Mouse (Mus musculus) C2C12 (cell line): ENCODE data around the gene Tmem117. TPM values are rescaled to one million over a fixed set of nuclear protein-coding genes. Genes with fewer than 3 reads are reported as not detected.

Source experiments
- H3K27me3 ChIP-seq: one replicate; pipeline ENCODE4 v1.6.1; 2011; ENCODE audit not compliant: control insufficient read depth, insufficient read depth, insufficient read length
- H3K36me3 ChIP-seq: one replicate; pipeline ENCODE4 v1.6.1; 2011; ENCODE audit not compliant: control insufficient read depth, insufficient read depth
- H3K4me3 ChIP-seq: one replicate; pipeline ENCODE4 v1.5.1; 2011; ENCODE audit warnings: mild to moderate bottlenecking, control low read depth; ENCODE audit not compliant: poor library complexity, insufficient read depth, severe bottlenecking
- H3K79me2 ChIP-seq: one replicate; pipeline ENCODE4 v1.6.1; 2011; ENCODE audit not compliant: control insufficient read depth, insufficient read depth
- H3K79me3 ChIP-seq: one replicate; pipeline ENCODE4 v1.6.1; 2011; ENCODE audit warnings: low read depth, control low read depth
- H3ac ChIP-seq: one replicate; pipeline ENCODE3; 2011; ENCODE audit warnings: low read depth; ENCODE audit not compliant: control insufficient read depth, insufficient read length
- CEBPB ChIP-seq: IDR thresholded peaks from one replicate; pipeline ENCODE4 v1.6.1; 2011; ENCODE audit warnings: low read depth, mild to moderate bottlenecking, control low read depth, moderate library complexity
- CTCF ChIP-seq: IDR thresholded peaks from one replicate; pipeline ENCODE4 v1.5.1; 2011; ENCODE audit not compliant: control insufficient read depth, insufficient read depth, insufficient read length
- FOSL1 ChIP-seq: IDR thresholded peaks from one replicate; pipeline ENCODE4 v1.8.0; 2011; ENCODE audit warnings: mild to moderate bottlenecking, low read length; ENCODE audit not compliant: poor library complexity, insufficient read depth, severe bottlenecking
- MAX ChIP-seq: IDR thresholded peaks from one replicate; pipeline ENCODE4 v1.6.1; 2011; ENCODE audit warnings: mild to moderate bottlenecking, control low read depth
- MYOD1 ChIP-seq: IDR thresholded peaks from one replicate; pipeline ENCODE4 v1.6.1; 2011; ENCODE audit warnings: low read depth; ENCODE audit not compliant: control insufficient read depth, insufficient read length
- MYOG ChIP-seq: IDR thresholded peaks from one replicate; pipeline ENCODE4 v1.6.1; 2011; ENCODE audit not compliant: control insufficient read depth, insufficient read length; ENCODE audit errors: extremely low read depth
- USF1 ChIP-seq: IDR thresholded peaks from one replicate; pipeline ENCODE4 v1.6.1; 2011; ENCODE audit warnings: low read depth, mild to moderate bottlenecking, control low read depth, moderate library complexity
- polyA plus RNA-seq: library from polyadenylated mRNA; unstranded; fragments of >200 nt; fragmentation: generic; extraction: Trizol; gene quantifications from one replicate; pipeline ENCODE4 v1.2.1, GENCODE M21; 2012; ENCODE audit warnings: missing spikeins

Tmem117 gene
- polyA plus RNA-seq, 1 experiment, result 0.06 TPM

- no peak overlapping the region for H3K4me3 ChIP-seq
- no peak overlapping the region for H3ac ChIP-seq
- H3K36me3 ChIP-seq, result no peaks in the 10 kb centered on the region
- H3K27me3 ChIP-seq, result no peaks in the 10 kb centered on the region
- H3K79me3 ChIP-seq, result no peaks in the 10 kb centered on the region
- no peaks in the 10 kb centered on the region for H3K79me2 ChIP-seq
- TF ChIP-seq USF1 (no peak), MAX (no peak), MYOD1 (no peak), MYOG (no peak), CTCF (no peak), CEBPB (no peak), FOSL1 (no peak)
Measured at GRCm38 (mm10) chr15:95028862-95029486, 399.9 kb downstream of the Tmem117 start.

- Histone ChIP-seq H3K79me3 (no peaks in the 10 kb centered on the region), H3K36me3 (no peaks in the 10 kb centered on the region), H3K27me3 (no peaks in the 10 kb centered on the region), H3ac (no peak overlapping the region), H3K4me3 (no peak overlapping the region), H3K79me2 (no peaks in the 10 kb centered on the region)
- no peak for TF ChIP-seq CTCF
- no peak for TF ChIP-seq USF1
Measured at GRCm38 (mm10) chr15:95029487-95029875, 400.4 kb downstream of the Tmem117 start.

GRCm38 (mm10) chr15:95042437-95042836, 413.4 kb downstream of the Tmem117 start:
- no peak for TF ChIP-seq CEBPB
- TF ChIP-seq FOSL1, result no peak
- TF ChIP-seq CTCF, result no peak
- no peak for TF ChIP-seq MYOG
- no peak for TF ChIP-seq MYOD1
- TF ChIP-seq MAX, result no peak
- TF ChIP-seq USF1, result no peak

DNA sequence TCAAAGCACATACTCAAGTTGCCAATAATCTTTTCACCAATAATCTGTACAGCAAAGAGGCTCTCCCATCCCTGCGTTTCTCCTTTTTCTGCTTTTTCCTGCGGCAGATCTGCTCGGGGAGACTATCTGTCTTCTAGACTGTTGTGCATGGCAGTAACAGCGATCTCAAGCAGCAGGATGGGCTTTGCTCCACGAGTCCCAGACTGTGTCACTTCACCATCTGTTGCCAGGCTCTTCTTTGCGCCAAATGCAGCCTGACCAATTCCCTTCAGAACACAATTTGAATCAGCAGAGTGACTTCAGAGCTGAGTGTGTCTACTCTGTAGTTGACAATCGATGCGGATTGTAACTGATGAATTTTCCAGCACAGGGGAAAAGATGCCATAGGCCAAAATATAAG, 415.0 kb downstream of the Tmem117 start:
- Histone ChIP-seq H3K27me3 (no peaks in the 10 kb centered on the region), H3K4me3 (no peak overlapping the region), H3K79me2 (no peaks in the 10 kb centered on the region), H3K36me3 (no peaks in the 10 kb centered on the region), H3K79me3 (no peaks in the 10 kb centered on the region), H3ac (no peak overlapping the region)
- TF ChIP-seq CEBPB (no peak), MYOG (no peak), CTCF (no peak), USF1 (no peak), MYOD1 (no peak), FOSL1 (no peak), MAX (no peak)

More at GRCm38 (mm10) chr15:95042437-95042836, 413.4 kb downstream of the Tmem117 start:
- Histone ChIP-seq H3ac (no peak overlapping the region), H3K27me3 (no peaks in the 10 kb centered on the region), H3K79me2 (no peaks in the 10 kb centered on the region), H3K4me3 (no peak overlapping the region), H3K36me3 (no peaks in the 10 kb centered on the region), H3K79me3 (no peaks in the 10 kb centered on the region)

GRCm38 (mm10) chr15:95047486-95047885, 418.5 kb downstream of the Tmem117 start:
- no peaks in the 10 kb centered on the region for H3K79me2 ChIP-seq
- H3K27me3 ChIP-seq, result peaks cover 4% of the 10 kb centered on the region
- no peaks in the 10 kb centered on the region for H3K79me3 ChIP-seq
- no peak overlapping the region for H3K4me3 ChIP-seq
- H3ac ChIP-seq, result no peak overlapping the region
- no peaks in the 10 kb centered on the region for H3K36me3 ChIP-seq
- TF ChIP-seq USF1, result no peak
- TF ChIP-seq FOSL1, result no peak
- TF ChIP-seq CTCF, result no peak
- no peak for TF ChIP-seq MAX
- no peak for TF ChIP-seq CEBPB
- no peak for TF ChIP-seq MYOD1
- no peak for TF ChIP-seq MYOG

DNA sequence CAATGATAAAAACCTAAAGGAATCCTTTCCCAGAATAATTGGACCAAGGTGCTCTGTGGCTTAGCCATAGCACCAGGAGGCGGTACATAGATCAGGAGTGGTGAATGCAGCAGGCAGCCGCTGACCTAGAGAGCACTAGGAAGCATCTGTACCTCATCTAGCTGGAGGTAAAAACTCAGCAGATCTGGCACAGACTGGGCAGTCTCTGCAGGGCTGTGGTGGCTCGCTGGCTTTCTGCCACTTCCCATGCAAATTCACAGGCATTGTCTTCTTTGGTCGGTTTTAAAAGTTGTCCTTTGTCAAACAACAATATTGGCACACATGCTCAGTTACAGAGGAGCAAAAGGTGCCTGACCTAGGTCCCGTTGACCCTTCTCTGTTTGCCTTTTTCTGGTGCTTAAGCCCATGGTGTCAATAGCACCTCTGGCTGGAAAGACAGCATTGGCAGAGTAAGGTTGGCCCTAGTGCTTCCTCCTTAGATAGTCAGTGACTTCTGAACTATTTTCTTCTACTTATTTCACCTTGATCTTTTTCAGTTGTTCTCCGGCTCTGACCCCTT, 420.2 kb downstream of the Tmem117 start:
- Histone ChIP-seq H3K27me3 (peaks cover 4% of the 10 kb centered on the region), H3K36me3 (no peaks in the 10 kb centered on the region), H3K4me3 (no peak overlapping the region), H3K79me3 (no peaks in the 10 kb centered on the region), H3K79me2 (no peaks in the 10 kb centered on the region), H3ac (no peak overlapping the region)
- TF ChIP-seq MYOG (no peak), CTCF (no peak), MYOD1 (no peak), MAX (no peak), CEBPB (no peak), USF1 (no peak), FOSL1 (no peak)
